Mouse (Mus musculus): ENCODE data around the gene Olfr913. TPM values are rescaled to one million over a fixed set of nuclear protein-coding genes. Genes with fewer than 3 reads are reported as not detected.

Gene Olfr913
- polyA plus RNA-seq (2015; fragmentation: Nextera tagmentation; extraction: Ambion mirVana): not detected in 2 replicates

- Histone ChIP-seq H3K9me3 (replicated peaks) (no peaks in the 10 kb centered on the region), H3K4me3 (no peak within 1 kb of the TSS), H3K36me3 (ENCODE audit: poor library complexity, severe bottlenecking) (no peaks in the 10 kb centered on the region), H3K9ac (no peak within 1 kb of the TSS), H3K4me1 (no peaks in the 10 kb centered on the region), H3K27me3 (no peaks in the 10 kb centered on the region), H3K27ac (no peak within 1 kb of the TSS), H3K4me2 (no peak within 1 kb of the TSS)
- WGBS: 60% methylated on average over 2 of the region's 2 CpGs
- ATAC-seq: no peak
These were observed at the start of gene Olfr913 for GRCm38 (mm10) chr9:38592459-38592858. TSS of gene Olfr913 (plus strand) at chr9:38592759.

- Histone ChIP-seq H3K4me1 (no peaks in the 10 kb centered on the region), H3K4me3 (no peak within 1 kb of the TSS), H3K4me2 (no peak within 1 kb of the TSS), H3K9me3 (replicated peaks) (no peaks in the 10 kb centered on the region), H3K27ac (no peak within 1 kb of the TSS), H3K9ac (no peak within 1 kb of the TSS), H3K27me3 (no peaks in the 10 kb centered on the region), H3K36me3 (ENCODE audit: poor library complexity, severe bottlenecking) (no peaks in the 10 kb centered on the region)
- ATAC-seq: no peak
- 82% methylated on average over 1 of the region's 1 CpGs for WGBS
These were observed 12.7 kb upstream of the Olfr913 start, which contains the start of gene Olfr912 for GRCm38 (mm10) chr9:38579878-38580277. TSS of gene Olfr912 (plus strand) at chr9:38580178.

GRCm38 (mm10) chr9:38591056-38591455 lies 1.5 kb upstream of the Olfr913 start:
- no peak overlapping the region for H3K27ac ChIP-seq
- no peaks in the 10 kb centered on the region for H3K4me1 ChIP-seq
- H3K36me3 ChIP-seq (ENCODE audit: poor library complexity, severe bottlenecking): no peaks in the 10 kb centered on the region
- WGBS: 54% methylated on average over 1 of the region's 1 CpGs
- H3K9me3 ChIP-seq (replicated peaks): no peaks in the 10 kb centered on the region
- no peak overlapping the region for H3K4me3 ChIP-seq
- H3K27me3 ChIP-seq: no peaks in the 10 kb centered on the region
- H3K4me2 ChIP-seq: no peak overlapping the region
- no peak overlapping the region for H3K9ac ChIP-seq
- ATAC-seq: no peak

GRCm38 (mm10) chr9:38604802-38605201 lies 12.2 kb downstream of the Olfr913 start, which contains the start of gene Olfr914:
TSS of gene Olfr914 (plus strand) at chr9:38605102.
- Histone ChIP-seq H3K9me3 (replicated peaks) (no peaks in the 10 kb centered on the region), H3K4me3 (no peak within 1 kb of the TSS), H3K4me1 (no peaks in the 10 kb centered on the region), H3K9ac (no peak within 1 kb of the TSS), H3K36me3 (ENCODE audit: poor library complexity, severe bottlenecking) (no peaks in the 10 kb centered on the region), H3K27ac (no peak within 1 kb of the TSS), H3K4me2 (no peak within 1 kb of the TSS), H3K27me3 (no peaks in the 10 kb centered on the region)
- WGBS: 82% methylated on average over 2 of the region's 2 CpGs
- ATAC-seq: no peak

GRCm38 (mm10) chr9:38632406-38632805 lies 39.8 kb downstream of the Olfr913 start:
- no peaks in the 10 kb centered on the region for H3K9me3 ChIP-seq (replicated peaks)
- H3K9ac ChIP-seq: no peak overlapping the region
- no peak overlapping the region for H3K4me3 ChIP-seq
- H3K4me2 ChIP-seq: no peak overlapping the region
- no peaks in the 10 kb centered on the region for H3K27me3 ChIP-seq
- H3K36me3 ChIP-seq (ENCODE audit: poor library complexity, severe bottlenecking): no peaks in the 10 kb centered on the region
- H3K27ac ChIP-seq: no peak overlapping the region
- 67% methylated on average over 4 of the region's 4 CpGs for WGBS
- ATAC-seq: no peak
- no peaks in the 10 kb centered on the region for H3K4me1 ChIP-seq

Other genes starting within 250 kb of the Olfr913 start
- not detected in 2 replicates for gene Olfr898, start 244.3 kb upstream of the Olfr913 start, polyA plus RNA-seq (2015; fragmentation: Nextera tagmentation; extraction: Ambion mirVana)
- not detected in 2 replicates for gene Olfr250, start 225.9 kb upstream of the Olfr913 start, polyA plus RNA-seq (2015; fragmentation: Nextera tagmentation; extraction: Ambion mirVana)
- not detected in 2 replicates for gene Olfr251, start 215.7 kb upstream of the Olfr913 start, polyA plus RNA-seq (2015; fragmentation: Nextera tagmentation; extraction: Ambion mirVana)
- not detected in 2 replicates for gene Olfr147, start 191.1 kb upstream of the Olfr913 start, polyA plus RNA-seq (2015; fragmentation: Nextera tagmentation; extraction: Ambion mirVana)
- not detected in 2 replicates for gene Olfr901, start 163.3 kb upstream of the Olfr913 start, polyA plus RNA-seq (2015; fragmentation: Nextera tagmentation; extraction: Ambion mirVana)
- not detected in 2 replicates for gene Olfr902, start 145.1 kb upstream of the Olfr913 start, polyA plus RNA-seq (2015; fragmentation: Nextera tagmentation; extraction: Ambion mirVana)
- gene Olfr904, start 129.6 kb upstream of the Olfr913 start, polyA plus RNA-seq (2015; fragmentation: Nextera tagmentation; extraction: Ambion mirVana): not detected in 2 replicates
- not detected in 2 replicates for gene Olfr905, start 121.7 kb upstream of the Olfr913 start, polyA plus RNA-seq (2015; fragmentation: Nextera tagmentation; extraction: Ambion mirVana)
- not detected in 2 replicates for gene Olfr906, start 105.7 kb upstream of the Olfr913 start, polyA plus RNA-seq (2015; fragmentation: Nextera tagmentation; extraction: Ambion mirVana)
- gene Olfr907, start 97.0 kb upstream of the Olfr913 start, polyA plus RNA-seq (2015; fragmentation: Nextera tagmentation; extraction: Ambion mirVana): not detected in 2 replicates
- gene Olfr911-ps1, start 71.2 kb upstream of the Olfr913 start, polyA plus RNA-seq (2015; fragmentation: Nextera tagmentation; extraction: Ambion mirVana): not detected in 2 replicates
- gene Olfr910, start 54.9 kb upstream of the Olfr913 start, polyA plus RNA-seq (2015; fragmentation: Nextera tagmentation; extraction: Ambion mirVana): not detected in 2 replicates
- not detected in 2 replicates for gene Olfr912, start 12.6 kb upstream of the Olfr913 start, polyA plus RNA-seq (2015; fragmentation: Nextera tagmentation; extraction: Ambion mirVana)
- not detected in 2 replicates for gene Olfr914, start 12.3 kb downstream of the Olfr913 start, polyA plus RNA-seq (2015; fragmentation: Nextera tagmentation; extraction: Ambion mirVana)
- not detected in 2 replicates for gene Olfr916, start 67.1 kb downstream of the Olfr913 start, polyA plus RNA-seq (2015; fragmentation: Nextera tagmentation; extraction: Ambion mirVana)
- gene Olfr917, start 73.1 kb downstream of the Olfr913 start, polyA plus RNA-seq (2015; fragmentation: Nextera tagmentation; extraction: Ambion mirVana): not detected in 2 replicates
- not detected in 2 replicates for gene Olfr918, start 81.8 kb downstream of the Olfr913 start, polyA plus RNA-seq (2015; fragmentation: Nextera tagmentation; extraction: Ambion mirVana)
- gene Olfr919, start 110.9 kb downstream of the Olfr913 start, polyA plus RNA-seq (2015; fragmentation: Nextera tagmentation; extraction: Ambion mirVana): not detected in 2 replicates
- gene Vwa5a, start 125.5 kb downstream of the Olfr913 start, polyA plus RNA-seq (2015; fragmentation: Nextera tagmentation; extraction: Ambion mirVana): 4.5 and 6.2 TPM in 2 replicates
- gene Olfr920, start 159.5 kb downstream of the Olfr913 start, polyA plus RNA-seq (2015; fragmentation: Nextera tagmentation; extraction: Ambion mirVana): not detected in 2 replicates
- not detected in 2 replicates for gene Olfr921, start 180.3 kb downstream of the Olfr913 start, polyA plus RNA-seq (2015; fragmentation: Nextera tagmentation; extraction: Ambion mirVana)
- not detected in 2 replicates for gene Olfr922, start 221.9 kb downstream of the Olfr913 start, polyA plus RNA-seq (2015; fragmentation: Nextera tagmentation; extraction: Ambion mirVana)
- gene Olfr923, start 233.8 kb downstream of the Olfr913 start, polyA plus RNA-seq (2015; fragmentation: Nextera tagmentation; extraction: Ambion mirVana): not detected in 2 replicates